Mouse (Mus musculus) forebrain, embryonic 14.5 days (tissue): ENCODE data around the gene Akt2. TPM values are rescaled to one million over a fixed set of nuclear protein-coding genes. Genes with fewer than 3 reads are reported as not detected.

Experiments used
- ATAC-seq: fragments of 200-750 bp; cut with Nextera tagmentation; 2 replicates; pipeline ENCODE4 v1.8.0; 2017; ENCODE audit warnings: mild to moderate bottlenecking, moderate library complexity
- DNase-seq: peaks from one replicate; pipeline ENCODE4 v3.0.0-alpha.2; 2015; ENCODE audit warnings: low spot score
- H3K27ac ChIP-seq: fragments of 300-500 bp; sonication (generic); 2 replicates; pipeline ENCODE4 v1.5.1; 2014; ENCODE audit warnings: low read depth, mild to moderate bottlenecking, control low read depth, low read length, moderate library complexity
- H3K27me3 ChIP-seq: fragments of 300-500 bp; sonication (generic); replicated peaks from 2 replicates; pipeline ENCODE4 v1.6.1; 2014; ENCODE audit warnings: low read length, control low read depth, mixed read lengths; ENCODE audit not compliant: control insufficient read depth, insufficient read depth
- H3K36me3 ChIP-seq: fragments of 300-500 bp; sonication (generic); 2 replicates; pipeline ENCODE4 v1.6.1; 2014; ENCODE audit warnings: low read length, control low read depth; ENCODE audit not compliant: control insufficient read depth, insufficient read depth
- H3K4me1 ChIP-seq: fragments of 300-500 bp; sonication (generic); 2 replicates; pipeline ENCODE4 v1.6.1; 2014; ENCODE audit warnings: antibody characterized with exemption, low read length, control low read depth; ENCODE audit not compliant: control insufficient read depth, insufficient read depth
- H3K4me2 ChIP-seq: fragments of 300-500 bp; sonication (generic); 2 replicates; pipeline ENCODE4 v1.6.1; 2014; ENCODE audit warnings: mild to moderate bottlenecking, control low read depth, low read length
- H3K4me3 ChIP-seq: fragments of 300-500 bp; sonication (generic); 2 replicates; pipeline ENCODE4 v1.5.1; 2014; ENCODE audit warnings: low read depth, low read length, control low read depth
- H3K9ac ChIP-seq: fragments of 300-500 bp; sonication (generic); 2 replicates; pipeline ENCODE4 v1.6.1; 2014; ENCODE audit warnings: mild to moderate bottlenecking, low read length, control low read depth, moderate library complexity
- H3K9me3 ChIP-seq: fragments of 300-500 bp; sonication (generic); replicated peaks from 2 replicates; pipeline ENCODE4 v1.6.1; 2016; ENCODE audit warnings: low read length, control low read depth, mixed read lengths; ENCODE audit not compliant: control insufficient read depth
- WGBS: fragments of 180-500 bp; shearing (Covaris S2); extraction: QIAGEN DNeasy Blood & Tissue Kit; methylation state at CpG from one replicate; pipeline ENCODE4 v1.1.7; 2014; 5-methylcytosine and 5-hydroxymethylcytosine counted together
- polyA plus RNA-seq: library from polyadenylated mRNA; unstranded; fragments of >200 nt; fragmentation: Nextera tagmentation; extraction: Ambion mirVana; gene quantifications from 2 replicates; pipeline ENCODE4 v1.2.1, GENCODE M21; 2014

The Akt2 gene
- 80.6 and 85.8 TPM in 2 replicates for polyA plus RNA-seq

- Histone ChIP-seq H3K4me2 (peak within 1 kb of the TSS; percentile 70), H3K4me1 (peaks cover 7% of the 10 kb centered on the region), H3K27me3 (no peaks in the 10 kb centered on the region), H3K36me3 (no peaks in the 10 kb centered on the region), H3K9me3 (no peaks in the 10 kb centered on the region), H3K27ac (peak within 1 kb of the TSS; percentile 99), H3K4me3 (peak within 1 kb of the TSS; percentile 70), H3K9ac (peak within 1 kb of the TSS; percentile 91)
- WGBS = 0% methylated on average over 42 of the region's 71 CpGs
- ATAC-seq = peak; percentile 96
- peak; percentile 99 for DNase-seq
Measured at GRCm38 (mm10) chr7:27591266-27592216, at the start of gene Akt2. Gene Akt2 (plus strand): TSS chr7:27591552.

GRCm38 (mm10) chr7:27541922-27542321 is 49.4 kb upstream of the Akt2 start:
- DNase-seq (no peak), ATAC-seq (no peak)
- H3K4me1 ChIP-seq = peaks cover 8% of the 10 kb centered on the region; the same call in 1 of the 2 replicates
- H3K9me3 ChIP-seq = no peaks in the 10 kb centered on the region
- peaks cover 25% of the 10 kb centered on the region for H3K36me3 ChIP-seq
- H3K4me3 ChIP-seq = peak overlapping the region; percentile 53
- H3K9ac ChIP-seq = peak overlapping the region; percentile 74
- no peaks in the 10 kb centered on the region for H3K27me3 ChIP-seq
- WGBS = 61% methylated on average over 5 of the region's 5 CpGs
- peak overlapping the region; percentile 86 for H3K4me2 ChIP-seq
- no peak overlapping the region for H3K27ac ChIP-seq

- DNase-seq (peak; percentile 91), ATAC-seq (peak; percentile 96)
- Histone ChIP-seq H3K4me3 (peak overlapping the region; percentile 53), H3K4me2 (peak overlapping the region; percentile 86), H3K4me1 (peaks cover 8% of the 10 kb centered on the region; the same call in 1 of the 2 replicates), H3K27ac (no peak overlapping the region), H3K27me3 (no peaks in the 10 kb centered on the region), H3K36me3 (peaks cover 20% of the 10 kb centered on the region), H3K9me3 (no peaks in the 10 kb centered on the region), H3K9ac (peak overlapping the region; percentile 74)
- 2% methylated on average over 30 of the region's 30 CpGs for WGBS
Measured at GRCm38 (mm10) chr7:27542392-27543033, 48.8 kb upstream of the Akt2 start.

- H3K4me2 ChIP-seq = peak overlapping the region; percentile 86
- H3K27me3 ChIP-seq = no peaks in the 10 kb centered on the region
- H3K27ac ChIP-seq = no peak overlapping the region
- no peaks in the 10 kb centered on the region for H3K9me3 ChIP-seq
- H3K36me3 ChIP-seq = peaks cover 19% of the 10 kb centered on the region
- ATAC-seq = no peak; the same call in 1 of the 2 replicates
- DNase-seq = no peak
- H3K4me3 ChIP-seq = peak overlapping the region; percentile 53
- 63% methylated on average over 6 of the region's 6 CpGs for WGBS
- peak overlapping the region; percentile 74 for H3K9ac ChIP-seq
- peaks cover 8% of the 10 kb centered on the region; the same call in 1 of the 2 replicates for H3K4me1 ChIP-seq
Measured at GRCm38 (mm10) chr7:27543065-27543464, 48.3 kb upstream of the Akt2 start.

- DNase-seq (no peak), ATAC-seq (no peak)
- no peak overlapping the region for H3K4me3 ChIP-seq
- no peak overlapping the region for H3K27ac ChIP-seq
- peaks cover 17% of the 10 kb centered on the region; the same call in 1 of the 2 replicates for H3K36me3 ChIP-seq
- no peaks in the 10 kb centered on the region for H3K27me3 ChIP-seq
- 88% methylated on average over 4 of the region's 4 CpGs for WGBS
- no peak overlapping the region for H3K9ac ChIP-seq
- no peak overlapping the region for H3K4me2 ChIP-seq
- no peaks in the 10 kb centered on the region for H3K9me3 ChIP-seq
- peaks cover 8% of the 10 kb centered on the region; the same call in 1 of the 2 replicates for H3K4me1 ChIP-seq
Measured at GRCm38 (mm10) chr7:27543851-27544250, 47.5 kb upstream of the Akt2 start.

- Histone ChIP-seq H3K4me3 (no peak overlapping the region), H3K4me2 (no peak overlapping the region), H3K4me1 (peaks cover 8% of the 10 kb centered on the region; the same call in 1 of the 2 replicates), H3K27me3 (no peaks in the 10 kb centered on the region), H3K27ac (no peak overlapping the region), H3K9ac (no peak overlapping the region), H3K36me3 (0 out of 2 replicates have a peak, but pooled peaks cover 8% of the 10 kb centered on the region), H3K9me3 (no peaks in the 10 kb centered on the region)
- WGBS = 89% methylated on average over 12 of the region's 12 CpGs
- no peak for ATAC-seq
- DNase-seq = no peak
Measured at GRCm38 (mm10) chr7:27544675-27545370, 46.5 kb upstream of the Akt2 start.

- 80% methylated on average over 6 of the region's 6 CpGs for WGBS
Measured at GRCm38 (mm10) chr7:27549597-27549996, 41.8 kb upstream of the Akt2 start.

GRCm38 (mm10) chr7:27552070-27552469 is 39.3 kb upstream of the Akt2 start:
- DNase-seq = no peak
- WGBS = 62% methylated on average over 5 of the region's 5 CpGs

More at GRCm38 (mm10) chr7:27549597-27549996, 41.8 kb upstream of the Akt2 start:
- ATAC-seq (no peak), DNase-seq (no peak)
- H3K4me2 ChIP-seq = no peak overlapping the region
- H3K36me3 ChIP-seq = no peaks in the 10 kb centered on the region
- no peak overlapping the region for H3K9ac ChIP-seq
- no peak overlapping the region for H3K27ac ChIP-seq
- no peaks in the 10 kb centered on the region for H3K27me3 ChIP-seq
- peaks cover 10% of the 10 kb centered on the region for H3K4me1 ChIP-seq
- no peak overlapping the region for H3K4me3 ChIP-seq
- no peaks in the 10 kb centered on the region for H3K9me3 ChIP-seq

More at GRCm38 (mm10) chr7:27552070-27552469, 39.3 kb upstream of the Akt2 start:
- Histone ChIP-seq H3K9me3 (no peaks in the 10 kb centered on the region), H3K27me3 (no peaks in the 10 kb centered on the region), H3K4me2 (peak overlapping the region; percentile 81), H3K36me3 (peaks cover 9% of the 10 kb centered on the region), H3K27ac (no peak overlapping the region), H3K9ac (peak overlapping the region; percentile 74; the same call in 1 of the 2 replicates), H3K4me3 (peak overlapping the region; percentile 73), H3K4me1 (peaks cover 10% of the 10 kb centered on the region)
- ATAC-seq = no peak
